Mouse (Mus musculus) testis, postnatal 10 days (tissue): ENCODE results near the gene Pla2g15.

Experiments used
- DNase-seq: peaks from one replicate; pipeline ENCODE4 v3.0.0; 2021; ENCODE audit warnings: low spot score

Gene Pla2g15

DNA sequence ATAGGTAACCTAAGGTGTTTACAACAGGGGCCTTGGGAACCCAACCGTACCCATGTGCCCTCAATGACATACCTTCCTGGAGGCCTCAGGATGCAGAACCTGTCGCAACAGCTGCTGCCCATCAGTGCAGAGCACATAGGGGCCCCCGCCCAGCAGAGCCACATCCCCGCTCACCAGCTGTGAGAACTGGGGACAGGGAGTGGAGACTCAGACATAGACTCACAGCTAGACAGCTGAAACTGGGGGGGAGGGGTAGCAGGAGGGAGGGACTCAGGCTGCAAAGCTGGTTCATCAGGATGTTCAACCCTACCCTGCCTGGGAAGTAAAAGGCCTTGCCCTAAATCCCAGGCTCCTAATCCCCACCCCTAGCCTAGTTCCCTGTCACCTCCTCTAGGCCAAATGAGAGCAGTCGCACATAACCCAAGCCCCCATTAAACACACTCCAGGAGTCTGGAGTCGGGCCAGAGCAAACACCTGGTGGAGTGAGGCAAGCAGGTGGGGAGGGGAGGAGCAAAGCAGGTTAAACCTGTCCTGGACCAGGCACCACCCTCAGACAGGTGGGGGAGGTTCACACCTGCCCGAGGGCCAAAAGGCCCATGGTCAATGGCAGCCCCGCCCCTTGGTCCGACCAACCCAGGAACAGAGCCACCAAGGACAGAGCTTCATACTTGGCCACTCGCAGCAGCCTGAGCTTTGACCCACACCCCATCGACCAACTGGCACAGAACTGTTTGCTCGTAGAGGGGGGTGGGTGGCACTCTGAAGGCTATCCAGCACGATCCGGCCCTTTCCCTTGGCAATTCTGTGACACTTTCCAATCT is 15.2 kb upstream of the Pla2g15 start:
- no peak for DNase-seq

DNA sequence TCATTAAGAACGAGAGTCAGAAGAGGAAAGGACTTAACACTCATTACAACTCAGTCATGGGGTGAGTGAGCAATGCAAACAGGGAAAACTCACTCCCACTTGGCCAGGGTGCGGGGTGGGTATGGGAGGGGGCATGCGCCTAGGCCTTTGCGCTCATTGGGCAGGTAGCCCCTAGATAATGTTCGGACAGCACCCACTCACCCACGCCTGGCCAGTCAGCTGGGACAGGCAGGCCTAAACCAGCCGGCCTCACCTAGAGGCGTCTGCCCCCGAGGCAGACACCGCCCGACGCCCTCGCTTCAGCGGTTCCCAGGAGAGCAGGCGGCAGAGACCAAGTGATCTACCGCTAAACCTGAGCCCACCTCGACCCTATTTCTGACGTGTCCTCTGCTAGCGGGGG is 14.5 kb upstream of the Pla2g15 start:
- no peak for DNase-seq

DNA sequence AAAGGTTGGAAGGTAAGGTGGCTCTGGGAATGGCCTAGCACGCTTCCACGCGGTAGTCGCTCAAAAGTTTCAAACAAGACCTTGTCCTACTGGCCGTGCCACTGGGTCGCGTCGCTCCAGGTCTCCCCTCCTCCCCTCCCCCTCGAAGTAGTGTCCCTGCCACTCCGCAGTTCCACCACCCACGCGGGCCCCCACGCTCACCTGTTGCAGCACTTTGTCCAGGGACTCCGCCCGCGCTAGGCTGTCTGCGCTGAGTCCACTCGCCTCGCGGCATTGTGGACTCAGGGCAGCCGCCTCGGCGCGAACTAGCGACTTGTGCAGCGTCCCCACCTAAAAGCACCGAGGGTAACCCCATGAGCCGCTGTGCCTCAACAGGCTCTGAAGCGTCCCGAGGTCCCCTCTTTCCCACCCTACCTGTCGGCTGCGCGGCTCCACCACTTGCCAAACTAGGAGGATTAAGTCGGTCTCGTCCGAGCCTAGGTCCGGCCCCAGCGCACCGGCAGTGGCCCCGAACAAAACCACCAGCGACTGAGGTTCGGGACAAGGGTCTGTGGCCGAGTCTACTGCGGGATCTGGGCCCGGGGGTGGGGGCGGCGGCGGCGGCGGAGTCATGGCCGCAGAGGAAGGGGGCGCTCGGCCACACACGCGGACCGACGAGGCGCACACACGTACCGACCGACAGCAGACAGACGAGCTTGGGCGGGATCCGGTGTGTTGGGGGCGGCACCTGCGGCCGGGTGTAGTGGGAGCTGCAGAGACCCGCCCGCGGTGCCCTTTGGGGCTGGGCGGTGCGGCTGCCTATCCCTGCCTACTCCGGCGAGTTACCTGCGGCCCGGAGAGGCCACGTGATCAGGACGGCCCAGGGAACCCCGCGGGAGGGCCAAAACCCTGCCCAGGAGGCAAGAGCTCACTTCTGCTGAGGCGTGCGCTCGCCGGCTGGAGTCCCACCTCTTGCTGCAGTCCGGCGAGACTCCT is 13.8 kb upstream of the Pla2g15 start, which contains the start of gene Esrp2:
Gene Esrp2, minus strand, starts transcription at position 819 of the 975 bp plus-strand sequence.
- DNase-seq = peak; percentile 62

DNA sequence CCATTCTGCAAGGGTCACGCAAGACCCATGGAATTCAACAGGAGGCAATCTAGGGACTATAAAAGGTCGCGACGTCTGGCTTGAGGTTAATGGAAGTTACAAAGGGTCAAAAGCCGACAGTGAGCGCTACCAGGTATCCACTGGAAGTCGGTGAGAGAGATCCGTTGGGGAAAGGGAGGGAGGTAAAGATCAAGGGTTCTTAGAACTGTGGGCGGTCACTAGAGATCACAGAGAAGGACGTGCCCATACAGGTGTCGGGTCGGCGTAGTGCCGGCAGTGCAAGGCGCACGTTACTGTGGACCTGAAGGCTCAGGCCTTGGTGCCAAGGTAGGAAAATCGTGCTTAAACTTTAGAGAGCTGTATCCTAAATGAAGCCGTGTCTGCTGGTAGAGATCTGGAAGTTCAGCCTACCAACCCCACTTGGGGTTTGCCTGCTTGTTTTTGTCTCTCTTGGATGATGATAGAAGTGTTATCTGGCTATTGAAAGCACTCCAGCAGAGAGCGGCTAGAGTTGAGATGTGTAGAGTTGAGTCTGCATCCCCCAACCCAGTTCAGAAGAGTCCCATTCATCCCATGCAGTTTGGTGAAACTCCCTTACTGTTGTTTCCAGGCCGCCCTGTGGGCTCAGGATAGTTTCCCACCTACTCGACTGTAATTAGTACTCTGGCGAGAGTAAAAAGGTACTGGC is 12.8 kb upstream of the Pla2g15 start:
- DNase-seq = no peak

DNA sequence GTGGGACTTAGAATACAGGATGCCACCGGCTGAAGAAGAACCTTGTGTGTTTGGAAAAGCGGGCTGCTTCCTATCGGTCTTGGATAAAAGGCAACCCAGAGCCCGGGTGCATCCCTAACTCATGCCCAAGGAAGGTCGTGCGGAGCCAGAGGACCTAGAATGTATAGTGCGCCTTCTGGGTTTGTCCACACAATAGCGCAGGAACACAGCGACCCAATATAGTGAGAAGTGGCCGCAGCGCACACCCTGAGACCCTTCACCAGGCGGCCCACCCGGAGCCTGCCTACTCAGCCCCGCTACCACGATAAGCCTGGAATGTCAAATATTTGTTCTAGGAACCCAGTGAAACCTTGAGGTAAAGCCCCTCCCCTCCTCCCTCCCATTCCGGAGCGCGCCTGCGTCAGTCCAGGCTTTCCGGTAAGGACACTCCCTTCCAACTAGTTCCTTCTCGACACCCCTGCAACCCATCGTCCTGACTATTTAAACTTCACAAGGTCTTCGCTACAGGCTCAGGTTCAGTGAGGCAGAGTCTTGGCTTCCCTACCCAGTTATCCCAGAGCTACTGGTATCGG is 12.2 kb upstream of the Pla2g15 start:
- DNase-seq = peak; percentile 77

DNA sequence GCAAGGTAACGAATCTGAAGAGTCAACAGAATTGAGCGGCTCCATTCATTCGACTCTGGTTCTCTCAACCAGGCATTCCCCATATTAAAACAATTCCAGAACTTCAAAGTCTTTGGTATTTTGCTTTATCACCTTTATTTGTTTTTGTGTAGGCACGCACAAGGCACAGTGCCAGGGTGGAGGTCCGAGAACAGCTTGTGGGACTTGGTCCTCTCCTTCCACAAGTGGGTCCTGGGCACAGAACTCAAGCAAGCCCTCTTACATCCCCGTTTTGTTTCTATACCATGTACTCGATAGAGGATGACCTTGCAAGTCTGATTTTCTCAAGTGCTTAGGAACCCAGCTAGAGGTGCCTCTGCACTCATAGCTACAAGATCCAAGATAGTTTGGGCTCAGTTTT is 11.6 kb upstream of the Pla2g15 start:
- DNase-seq = no peak

DNA sequence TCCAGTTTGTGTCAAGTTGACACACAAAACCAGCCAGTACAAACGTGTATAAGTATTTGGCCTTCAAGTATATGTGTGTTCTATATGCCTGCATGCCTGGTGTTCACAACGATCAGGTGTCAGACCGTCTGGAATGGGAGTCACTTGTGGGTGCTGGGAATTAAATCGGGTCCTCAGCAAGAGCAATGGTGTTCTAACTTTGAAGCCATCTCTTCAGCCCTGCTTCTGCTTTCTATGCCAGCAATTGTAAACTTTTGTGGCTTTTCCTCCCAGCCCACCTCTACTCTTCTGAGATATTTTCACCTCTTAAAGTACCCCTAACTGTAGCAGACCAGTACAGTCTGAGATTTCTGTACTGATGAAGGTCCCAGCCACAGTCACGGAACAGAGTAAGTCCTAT is 10.0 kb upstream of the Pla2g15 start:
- no peak for DNase-seq

DNA sequence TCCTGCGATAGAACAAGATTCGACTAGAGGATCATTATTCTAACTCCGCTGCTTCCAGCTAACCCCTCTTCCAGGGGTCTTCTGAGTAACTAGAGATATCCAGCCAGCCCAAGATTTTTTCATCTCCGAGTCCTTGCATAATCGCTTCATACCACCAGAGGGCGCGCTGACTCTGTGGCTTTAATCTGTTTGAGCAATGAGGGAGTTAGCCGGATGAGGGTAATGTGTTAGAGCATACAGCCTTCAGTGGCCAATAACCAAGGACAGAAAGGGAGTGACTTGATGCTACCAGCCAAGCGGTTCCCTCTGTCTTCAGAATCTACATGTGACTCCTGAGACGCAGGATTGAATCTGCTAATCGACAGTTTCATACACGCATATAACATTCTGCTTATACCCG is 9.4 kb upstream of the Pla2g15 start:
- DNase-seq = peak; percentile 89

DNA sequence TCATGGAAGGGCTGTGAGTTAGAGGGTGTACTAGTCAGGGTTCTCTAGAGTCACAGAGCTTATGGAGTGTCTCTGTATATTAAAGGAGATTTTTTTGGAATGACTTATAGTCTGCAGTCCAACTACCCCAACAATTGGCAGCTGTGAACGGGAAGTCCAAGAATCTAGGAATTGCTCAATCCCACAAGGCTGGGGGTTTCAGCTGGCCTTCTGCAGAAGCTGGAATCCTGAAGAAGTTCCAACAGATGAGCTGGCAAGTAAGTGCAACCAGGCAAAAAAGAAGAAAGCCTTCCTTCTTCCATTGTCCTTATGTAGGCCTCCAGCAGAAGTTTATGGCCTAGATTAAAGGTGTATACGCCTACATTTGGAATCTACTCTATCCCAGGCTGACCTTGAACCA is 4.9 kb upstream of the Pla2g15 start:
- no peak for DNase-seq

DNA sequence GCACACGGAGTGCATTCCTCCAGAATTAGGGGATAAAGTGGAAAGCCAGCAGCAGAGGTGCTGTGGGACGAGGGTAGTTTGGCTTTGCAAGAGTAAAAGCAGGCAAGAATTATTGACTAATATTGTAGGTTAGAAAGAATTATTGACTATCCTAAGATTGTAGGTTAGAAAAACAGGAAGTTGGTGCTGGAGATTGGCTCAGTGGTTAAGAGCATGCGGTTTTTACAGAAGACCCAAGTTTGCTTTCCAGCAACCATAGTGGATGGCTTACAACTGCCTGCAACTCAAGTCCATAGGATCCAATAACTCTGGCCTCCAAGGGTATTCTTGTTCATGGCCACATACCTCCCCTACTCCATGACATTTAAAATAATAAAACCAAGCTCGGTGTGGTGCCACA is 4.2 kb upstream of the Pla2g15 start:
- no peak for DNase-seq

DNA sequence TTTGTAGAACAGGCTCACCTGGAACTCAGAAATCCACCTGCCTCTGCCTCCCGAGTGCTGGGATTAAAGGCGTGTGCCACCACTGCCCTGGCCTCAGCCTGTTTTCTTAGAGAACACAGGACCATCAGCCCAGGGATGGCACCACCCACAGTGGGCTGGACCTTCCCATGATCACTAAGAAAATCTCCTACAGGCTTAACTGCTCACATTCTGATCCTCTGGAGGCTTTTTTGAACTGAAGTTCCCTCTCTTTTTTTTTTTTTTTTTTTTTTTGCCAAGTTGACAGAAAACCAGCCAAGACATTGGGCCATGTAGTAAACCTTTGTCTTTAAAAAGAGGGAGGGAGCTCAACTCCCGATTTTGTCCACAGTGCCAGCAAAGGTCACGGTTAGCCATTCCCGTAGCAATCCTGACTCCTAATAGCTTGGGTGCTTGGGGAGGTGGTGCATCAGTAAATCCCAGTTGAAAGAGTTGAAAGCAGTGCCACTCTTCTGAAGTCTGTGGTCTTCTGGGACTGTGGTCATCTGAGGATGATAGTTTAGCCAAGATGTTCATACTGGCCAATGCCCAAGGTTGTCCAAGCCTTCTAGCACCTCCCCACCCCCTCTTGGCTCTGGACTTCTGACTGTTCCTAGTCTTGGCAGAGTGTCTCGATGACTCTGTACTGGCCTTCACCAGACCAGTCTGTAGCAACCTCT is 2.2 kb upstream of the Pla2g15 start:
- DNase-seq = no peak

DNA sequence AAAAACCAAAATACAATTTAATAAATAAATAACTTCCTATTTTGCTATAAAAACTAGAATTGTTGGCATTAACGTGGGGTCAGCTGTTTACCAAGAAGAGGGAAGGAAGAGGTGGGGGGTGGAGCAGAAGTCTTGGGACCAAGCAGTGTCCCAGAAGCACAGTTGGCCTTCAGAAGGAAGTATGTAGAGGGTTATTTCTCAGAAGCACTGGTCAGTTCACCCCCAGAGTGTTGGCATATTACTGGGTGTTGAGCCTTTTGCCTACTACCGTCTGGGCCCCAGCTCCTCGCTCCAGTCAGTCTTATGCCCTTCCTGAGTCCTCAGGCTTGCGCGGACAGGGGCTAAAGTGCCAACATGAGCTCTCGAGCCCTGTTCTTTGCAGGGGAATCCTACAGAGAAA is 1.2 kb upstream of the Pla2g15 start:
- no peak for DNase-seq

DNA sequence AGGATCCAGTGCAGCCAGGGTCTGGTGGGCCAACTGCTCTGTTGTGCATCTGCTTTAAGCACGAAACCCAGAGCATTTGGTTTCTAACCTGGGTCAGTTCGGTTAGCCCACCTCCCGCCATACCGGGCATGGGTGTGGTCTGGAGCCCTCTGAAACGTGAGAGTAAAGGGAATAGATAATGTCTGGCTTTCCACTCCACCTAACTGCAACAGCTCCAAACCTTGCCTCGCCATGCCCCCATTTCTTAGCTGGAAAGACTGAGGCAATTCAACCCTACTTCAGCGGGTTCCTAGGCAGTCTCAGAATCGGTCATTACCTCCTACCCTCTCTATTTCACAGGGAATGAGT is 428 bp downstream of the Pla2g15 start:
- DNase-seq = no peak

DNA sequence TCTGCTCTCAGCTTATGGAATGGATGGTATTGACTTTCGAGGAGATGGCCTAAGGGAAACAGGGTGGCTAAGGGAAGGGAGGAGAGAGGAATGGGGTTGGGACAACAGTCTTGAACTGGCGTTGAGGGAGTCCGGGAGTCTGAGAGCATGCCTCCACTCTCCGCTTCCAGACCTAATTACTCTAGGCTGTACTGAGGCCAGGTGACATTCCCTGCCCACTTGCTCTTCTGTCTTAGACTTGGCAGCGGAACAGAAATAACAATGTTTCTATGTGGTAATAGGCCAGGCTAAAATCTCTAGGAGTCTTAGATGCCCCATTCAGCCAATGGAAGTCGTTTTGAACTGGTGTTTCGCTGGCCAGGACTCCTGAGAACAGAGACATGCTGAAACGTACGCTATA is 842 bp downstream of the Pla2g15 start:
- DNase-seq = no peak

DNA sequence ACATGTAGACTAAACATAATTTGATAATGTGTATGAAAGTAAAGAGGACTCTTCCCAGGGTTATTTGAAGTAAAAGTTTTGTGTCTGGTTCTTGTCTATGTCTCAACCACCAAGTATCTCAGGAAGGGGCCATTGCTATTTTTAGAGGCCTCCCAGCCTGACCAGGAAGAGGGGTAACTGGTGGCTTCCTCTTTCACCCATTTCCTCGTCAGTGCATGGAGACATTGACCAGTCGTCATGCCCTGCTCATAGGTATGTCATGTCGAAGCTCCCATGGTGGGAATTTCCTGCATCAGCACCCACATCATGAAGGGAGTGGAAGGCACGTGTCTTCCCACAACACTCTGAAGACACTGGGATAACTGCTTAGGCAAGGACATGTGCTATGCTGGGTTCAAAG is 2.7 kb downstream of the Pla2g15 start:
- no peak for DNase-seq

DNA sequence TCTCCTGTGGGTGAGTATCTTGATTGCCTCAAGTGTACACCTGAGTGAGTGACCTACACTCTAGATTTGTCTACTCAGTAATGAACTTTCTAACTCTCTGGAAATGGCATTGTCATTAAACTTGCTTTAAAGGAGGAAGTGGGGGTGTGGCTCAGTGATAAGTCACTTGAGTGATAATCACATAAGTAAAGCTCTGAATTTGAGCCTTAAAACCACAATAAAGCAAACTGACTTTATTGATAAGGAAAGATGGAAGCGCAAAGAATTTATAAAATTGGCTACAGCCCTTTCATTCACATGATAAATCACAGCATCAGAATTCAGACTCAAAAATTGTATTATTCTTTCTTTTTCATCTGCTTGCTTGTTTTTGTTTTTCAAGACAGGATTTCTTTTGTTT is 7.2 kb downstream of the Pla2g15 start:
- no peak for DNase-seq

DNA sequence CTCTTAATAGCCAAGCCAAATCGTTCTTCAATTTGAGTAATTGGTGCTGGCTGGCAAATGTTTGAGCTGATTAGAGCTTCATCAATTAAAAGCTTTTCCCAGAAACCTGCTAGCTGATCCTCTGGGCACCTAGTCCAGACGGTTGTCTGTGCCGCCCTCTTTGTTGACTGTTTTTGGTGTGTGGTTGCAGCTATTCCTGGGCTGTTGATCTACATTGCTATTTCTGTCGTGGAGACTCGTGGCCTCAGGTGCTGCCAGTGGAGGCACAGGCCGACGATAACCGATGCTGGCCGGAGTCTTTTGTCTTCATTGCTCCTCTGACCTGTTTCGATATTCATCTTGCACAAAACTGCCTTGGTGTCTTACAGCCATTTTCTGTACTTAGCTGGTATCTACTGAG is 8.2 kb downstream of the Pla2g15 start:
- DNase-seq = no peak

DNA sequence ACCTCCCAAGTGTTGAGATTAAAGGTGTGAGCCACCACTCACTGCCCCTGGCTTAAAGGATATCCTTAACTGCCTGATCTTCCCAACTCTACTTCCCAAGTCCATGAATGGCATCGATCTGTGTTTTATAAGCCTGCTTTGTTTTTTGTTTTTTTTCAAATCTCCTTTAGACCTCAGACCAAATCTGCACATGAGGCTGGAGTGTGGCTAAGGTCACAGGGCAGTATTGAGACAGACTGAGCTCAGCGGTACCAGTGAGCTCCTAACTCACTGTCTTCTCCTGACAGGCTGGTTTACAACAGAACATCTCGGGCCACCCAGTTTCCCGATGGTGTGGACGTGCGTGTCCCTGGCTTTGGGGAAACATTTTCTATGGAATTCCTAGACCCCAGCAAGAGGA is 9.7 kb downstream of the Pla2g15 start:
- no peak for DNase-seq

DNA sequence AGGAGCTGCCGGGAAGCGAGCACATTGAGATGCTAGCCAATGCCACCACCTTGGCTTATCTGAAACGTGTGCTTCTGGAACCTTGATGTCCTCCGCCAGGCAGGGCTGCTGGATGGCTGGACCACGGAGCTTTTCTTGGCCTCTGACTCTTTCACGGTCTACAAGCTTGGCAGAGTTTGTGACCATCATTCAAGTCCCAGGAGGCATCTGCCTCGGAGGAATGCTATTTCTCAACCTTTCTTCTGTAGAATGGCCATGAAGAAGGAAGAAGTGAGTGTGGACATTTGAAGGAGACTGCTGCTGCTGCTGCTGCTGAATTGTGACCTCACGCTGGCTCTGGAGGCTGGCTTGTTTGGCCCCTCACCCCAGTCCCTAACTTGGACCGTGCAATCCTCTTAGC is 13.1 kb downstream of the Pla2g15 start:
- no peak for DNase-seq

DNA sequence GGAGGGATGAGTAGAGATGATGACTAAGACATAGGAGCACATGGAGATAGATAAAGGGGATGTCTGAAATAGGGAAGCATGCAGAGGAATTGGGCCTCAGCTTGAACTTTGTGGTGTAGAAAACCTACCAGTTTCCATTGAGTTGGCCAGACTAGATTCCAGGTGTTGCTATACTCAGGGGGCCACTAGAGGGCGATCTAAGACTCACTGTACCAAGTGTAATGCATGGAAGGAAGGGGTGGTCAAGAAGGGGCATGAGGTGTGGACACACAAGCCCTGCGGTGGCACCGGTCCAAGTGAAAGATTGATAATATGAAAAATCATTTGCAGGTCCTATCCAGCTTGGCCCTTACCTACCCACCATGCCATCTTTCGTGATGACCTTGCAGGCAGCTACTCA is 15.3 kb downstream of the Pla2g15 start:
- peak; percentile 86 for DNase-seq

DNA sequence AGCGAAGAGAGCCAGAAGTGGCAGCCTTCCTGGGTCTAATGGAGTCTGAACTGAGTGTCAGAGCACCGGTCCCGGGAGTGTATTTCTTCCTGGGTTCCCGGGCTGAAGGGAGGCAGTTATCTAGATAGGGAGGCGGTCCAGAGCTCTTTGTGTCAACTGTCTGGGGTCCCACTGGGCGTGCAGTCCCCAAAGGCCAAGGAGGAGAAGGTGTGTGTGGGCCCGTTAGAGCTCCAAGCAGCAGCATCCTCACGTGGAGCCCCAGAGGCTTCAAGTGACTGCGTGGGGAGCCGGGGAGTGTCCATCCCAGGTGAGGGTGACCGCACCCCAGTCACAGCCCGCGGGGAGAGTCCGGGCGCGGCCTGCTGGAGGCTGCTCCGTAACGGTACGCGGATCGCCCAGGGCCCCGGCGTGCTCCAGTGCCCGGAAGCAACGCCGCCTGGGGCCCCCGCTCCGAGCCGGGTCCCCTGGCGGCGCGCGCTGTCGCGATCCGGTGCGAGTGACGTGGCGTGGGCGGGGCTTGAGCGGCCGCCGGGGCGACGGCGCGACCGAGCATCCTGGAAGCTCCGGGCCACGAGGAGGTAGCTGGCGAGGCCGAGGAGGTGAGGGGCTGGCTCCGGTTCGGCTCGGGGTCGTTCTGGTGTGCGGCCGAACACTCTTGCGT is 18.3 kb downstream of the Pla2g15 start, which contains the start of gene Slc7a6:
Gene Slc7a6, plus strand, starts transcription at position 502 of the 661 bp plus-strand sequence.
- peak; percentile 91 for DNase-seq
